Mouse (Mus musculus) kidney, postnatal 4 days (tissue): ENCODE data around the gene Fmnl2.
A peak's percentile ranks its signal among the peaks of the same experiment; 100 is the strongest.

Experiments used
- DNase-seq, 2 experiments: peaks; one replicate each; pipeline ENCODE4 v3.0.0; 2021; ENCODE audit warnings: mixed read lengths in 2 of 2

Gene Fmnl2

GRCm38 (mm10) chr2:52864635-52865034 is 7.0 kb downstream of the Fmnl2 start:
- no peak for DNase-seq

- no peak for DNase-seq
Observed at GRCm38 (mm10) chr2:52866151-52866550, 8.5 kb downstream of the Fmnl2 start.

GRCm38 (mm10) chr2:52867781-52868180 is 10.1 kb downstream of the Fmnl2 start:
- DNase-seq: no peak

GRCm38 (mm10) chr2:52868181-52868580 is 10.5 kb downstream of the Fmnl2 start:
- DNase-seq: no peak

GRCm38 (mm10) chr2:52872636-52873035 is 15.0 kb downstream of the Fmnl2 start:
- DNase-seq: no peak

- no peak for DNase-seq
Observed at GRCm38 (mm10) chr2:52873276-52874063, 15.8 kb downstream of the Fmnl2 start.

- DNase-seq: no peak
Observed at GRCm38 (mm10) chr2:52874721-52875120, 17.1 kb downstream of the Fmnl2 start.

- no peak for DNase-seq
Observed at GRCm38 (mm10) chr2:52875801-52876200, 18.1 kb downstream of the Fmnl2 start.

- no peak for DNase-seq
Observed at GRCm38 (mm10) chr2:52883401-52883800, 25.7 kb downstream of the Fmnl2 start.

GRCm38 (mm10) chr2:52884082-52884481 is 26.4 kb downstream of the Fmnl2 start:
- no peak for DNase-seq

GRCm38 (mm10) chr2:52885071-52885470 is 27.4 kb downstream of the Fmnl2 start:
- DNase-seq: no peak

GRCm38 (mm10) chr2:52887281-52887680 is 29.6 kb downstream of the Fmnl2 start:
- no peak for DNase-seq

GRCm38 (mm10) chr2:52891115-52891514 is 33.5 kb downstream of the Fmnl2 start:
- DNase-seq: peak; percentile 48 to 58

GRCm38 (mm10) chr2:52891744-52892143 is 34.1 kb downstream of the Fmnl2 start:
- no peak for DNase-seq

GRCm38 (mm10) chr2:52894983-52895621 is 37.4 kb downstream of the Fmnl2 start:
- peak; percentile 38 to 49 for DNase-seq

GRCm38 (mm10) chr2:52896995-52897394 is 39.3 kb downstream of the Fmnl2 start:
- no peak for DNase-seq

GRCm38 (mm10) chr2:52900780-52901179 is 43.1 kb downstream of the Fmnl2 start:
- no peak for DNase-seq

GRCm38 (mm10) chr2:52901300-52902013 is 43.8 kb downstream of the Fmnl2 start:
- peak in 1 of 2 experiments; percentile 18 for DNase-seq

GRCm38 (mm10) chr2:52902456-52902855 is 44.8 kb downstream of the Fmnl2 start:
- DNase-seq: no peak

GRCm38 (mm10) chr2:52903228-52903963 is 45.7 kb downstream of the Fmnl2 start:
- DNase-seq: no peak

- no peak for DNase-seq
Observed at GRCm38 (mm10) chr2:52904526-52904925, 46.9 kb downstream of the Fmnl2 start.

- DNase-seq: no peak
Observed at GRCm38 (mm10) chr2:52913311-52913710, 55.7 kb downstream of the Fmnl2 start.

- no peak for DNase-seq
Observed at GRCm38 (mm10) chr2:52913746-52914145, 56.1 kb downstream of the Fmnl2 start.
